Mouse (Mus musculus): Measurements from ENCODE around the gene 2210016L21Rik.

DNA sequence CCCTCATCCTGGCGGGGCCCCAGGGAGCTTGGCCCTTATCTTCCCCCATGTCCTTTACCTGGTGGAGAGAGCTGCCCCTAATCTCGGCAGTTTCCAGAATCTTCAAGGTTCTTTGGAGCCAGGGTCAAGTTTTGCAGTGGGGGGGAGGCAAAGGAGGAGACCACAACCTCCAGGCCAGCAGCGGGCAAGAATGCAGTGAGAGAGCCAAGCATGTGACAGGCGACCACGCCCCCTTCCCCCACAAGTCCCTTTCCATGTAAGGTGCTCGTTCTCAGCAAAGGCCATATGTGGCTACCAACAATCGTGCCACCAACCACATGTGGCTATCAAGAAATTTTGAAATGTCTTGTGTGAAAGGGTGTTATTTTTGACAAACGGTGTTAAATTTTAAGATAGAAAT, 31.2 kb downstream of the 2210016L21Rik start:
- TF ChIP-seq USF1 (IDR thresholded peaks at IDR 0.05; ENCODE audit: low read depth), result no peak
- no peak for TF ChIP-seq POLR2A (IDR thresholded peaks at IDR 0.05; ENCODE audit: insufficient read length, low read depth)
- TF ChIP-seq MYOG (IDR thresholded peaks at IDR 0.05; ENCODE audit: control insufficient read depth in 1 of 3, insufficient read depth in 1 of 3, insufficient read length in 2 of 3, low read depth in 2 of 3), result no peak

All from myocyte (in vitro differentiated cells).